Mouse (Mus musculus) cerebellum, postnatal 25 days (tissue): ENCODE results near the gene Mbtd1.

Experiments used
- DNase-seq, 2 experiments: peaks; one replicate each; pipeline ENCODE4 v3.0.0; 2021; ENCODE audit warnings: mixed read lengths in 2 of 2

The Mbtd1 gene

GRCm38 (mm10) chr11:93948887-93949567, 63.4 kb downstream of the Mbtd1 start:
- no peak for DNase-seq

GRCm38 (mm10) chr11:93950045-93950444, 64.4 kb downstream of the Mbtd1 start:
- DNase-seq, result no peak

GRCm38 (mm10) chr11:93952376-93952775, 66.7 kb downstream of the Mbtd1 start:
- DNase-seq, result no peak

- peak in 1 of 2 experiments; percentile 29 for DNase-seq
Measured at GRCm38 (mm10) chr11:93954738-93955255, 69.1 kb downstream of the Mbtd1 start.

GRCm38 (mm10) chr11:93955256-93956150, 69.9 kb downstream of the Mbtd1 start:
- peak; percentile 84 to 90 for DNase-seq

- peak in 1 of 2 experiments; percentile 29 for DNase-seq
Measured at GRCm38 (mm10) chr11:93956159-93956558, 70.5 kb downstream of the Mbtd1 start, which contains the start of gene Nme2. Nme2 (minus strand) TSS chr11:93956259.

GRCm38 (mm10) chr11:93957031-93957555, 71.4 kb downstream of the Mbtd1 start:
- no peak for DNase-seq

GRCm38 (mm10) chr11:93957746-93958145, 72.1 kb downstream of the Mbtd1 start:
- no peak for DNase-seq

GRCm38 (mm10) chr11:93961482-93961881, 75.8 kb downstream of the Mbtd1 start:
- no peak for DNase-seq

GRCm38 (mm10) chr11:93963013-93963412, 77.4 kb downstream of the Mbtd1 start:
- no peak for DNase-seq

GRCm38 (mm10) chr11:93965391-93965790, 79.7 kb downstream of the Mbtd1 start:
- no peak for DNase-seq

GRCm38 (mm10) chr11:93967381-93967780, 81.7 kb downstream of the Mbtd1 start:
- peak; percentile 19 to 20 for DNase-seq

- DNase-seq, result peak; percentile 97 to 98
Measured at GRCm38 (mm10) chr11:93968005-93968847, 82.6 kb downstream of the Mbtd1 start, which contains the start of the genes Gm20390 and Nme1. Gm20390 (minus strand) TSS chr11:93968293. Nme1 (minus strand) TSS chr11:93968521.

GRCm38 (mm10) chr11:93968848-93969128, 83.1 kb downstream of the Mbtd1 start:
- DNase-seq, result no peak

GRCm38 (mm10) chr11:93969171-93969570, 83.5 kb downstream of the Mbtd1 start:
- DNase-seq, result no peak

GRCm38 (mm10) chr11:93969799-93970198, 84.1 kb downstream of the Mbtd1 start:
- DNase-seq, result no peak

- no peak for DNase-seq
Measured at GRCm38 (mm10) chr11:93972951-93973350, 87.3 kb downstream of the Mbtd1 start.

GRCm38 (mm10) chr11:93979502-93980049, 93.9 kb downstream of the Mbtd1 start:
- DNase-seq, result no peak

- no peak for DNase-seq
Measured at GRCm38 (mm10) chr11:93984619-93985018, 99.0 kb downstream of the Mbtd1 start.

- DNase-seq, result no peak
Measured at GRCm38 (mm10) chr11:93985265-93985664, 99.6 kb downstream of the Mbtd1 start.

- no peak for DNase-seq
Measured at GRCm38 (mm10) chr11:93986298-93986697, 100.6 kb downstream of the Mbtd1 start.

GRCm38 (mm10) chr11:93987026-93987425, 101.4 kb downstream of the Mbtd1 start:
- DNase-seq, result no peak
